Mouse (Mus musculus) adrenal gland, adult (tissue): Measurements from ENCODE around the gene Kmt5a.

Experiments used
- DNase-seq, 2 experiments: peaks; one replicate each; pipeline ENCODE4 v3.0.0; 2022 to 2023; ENCODE audit warnings: low spot score in 1 of 2; ENCODE audit not compliant: inconsistent age in 2 of 2

Gene Kmt5a

GRCm38 (mm10) chr5:124445621-124446293, 6.0 kb downstream of the Kmt5a start:
- DNase-seq: peak; percentile 71 to 90

GRCm38 (mm10) chr5:124446301-124446881, 6.7 kb downstream of the Kmt5a start:
- DNase-seq: peak; percentile 86 to 94

GRCm38 (mm10) chr5:124449494-124449893, 9.8 kb downstream of the Kmt5a start:
- DNase-seq: peak; percentile 71 to 83

- DNase-seq: peak in 1 of 2 experiments; percentile 32
Observed at GRCm38 (mm10) chr5:124450051-124450450, 10.3 kb downstream of the Kmt5a start.

- peak in 1 of 2 experiments; percentile 26 for DNase-seq
Observed at GRCm38 (mm10) chr5:124450641-124451340, 11.1 kb downstream of the Kmt5a start.

GRCm38 (mm10) chr5:124452494-124453228, 12.9 kb downstream of the Kmt5a start:
- peak in 1 of 2 experiments; percentile 39 for DNase-seq

- peak in 1 of 2 experiments; percentile 35 for DNase-seq
Observed at GRCm38 (mm10) chr5:124453339-124454081, 13.8 kb downstream of the Kmt5a start.

GRCm38 (mm10) chr5:124454082-124454419, 14.3 kb downstream of the Kmt5a start:
- peak in 1 of 2 experiments; percentile 35 for DNase-seq

- no peak for DNase-seq
Observed at GRCm38 (mm10) chr5:124456762-124457161, 17.0 kb downstream of the Kmt5a start.

GRCm38 (mm10) chr5:124460922-124461321, 21.2 kb downstream of the Kmt5a start:
- peak; percentile 74 to 82 for DNase-seq

- DNase-seq: no peak
Observed at GRCm38 (mm10) chr5:124462297-124463025, 22.7 kb downstream of the Kmt5a start.

- no peak for DNase-seq
Observed at GRCm38 (mm10) chr5:124463462-124463861, 23.7 kb downstream of the Kmt5a start.

GRCm38 (mm10) chr5:124464905-124465304, 25.2 kb downstream of the Kmt5a start:
- DNase-seq: no peak

GRCm38 (mm10) chr5:124467766-124468165, 28.0 kb downstream of the Kmt5a start:
- DNase-seq: no peak

GRCm38 (mm10) chr5:124468365-124468764, 28.6 kb downstream of the Kmt5a start:
- DNase-seq: no peak

- no peak for DNase-seq
Observed at GRCm38 (mm10) chr5:124469486-124469885, 29.8 kb downstream of the Kmt5a start.

- DNase-seq: no peak
Observed at GRCm38 (mm10) chr5:124470591-124471171, 31.0 kb downstream of the Kmt5a start.

- DNase-seq: no peak
Observed at GRCm38 (mm10) chr5:124478873-124479204, 39.1 kb downstream of the Kmt5a start.

GRCm38 (mm10) chr5:124480119-124480518, 40.4 kb downstream of the Kmt5a start:
- no peak for DNase-seq

- DNase-seq: no peak
Observed at GRCm38 (mm10) chr5:124481714-124482113, 42.0 kb downstream of the Kmt5a start.
